Mouse (Mus musculus) stomach, embryonic 15.5 days (tissue): ENCODE results near the gene Vwa8. TPM values are rescaled to one million over a fixed set of nuclear protein-coding genes. Genes with fewer than 3 reads are reported as not detected.
"Not testable (repeated sequence)": the region's sequence is repeated elsewhere in the genome, so short reads cannot be mapped to it uniquely, and the experiment has no call there.

Experiments used
- ATAC-seq: fragments of 200-750 bp; cut with Nextera tagmentation; 2 replicates; pipeline ENCODE4 v1.8.0; 2017; ENCODE audit warnings: low read depth, moderate number of reproducible peaks, moderate TSS enrichment; ENCODE audit not compliant: insufficient read depth, low FRiP score
- H3K27ac ChIP-seq: fragments of 300-500 bp; sonication (generic); 2 replicates; pipeline ENCODE4 v1.5.1; 2015; ENCODE audit warnings: mild to moderate bottlenecking, inconsistent platforms
- H3K27me3 ChIP-seq: fragments of 300-500 bp; sonication (generic); replicated peaks from 2 replicates; pipeline ENCODE4 v1.6.1; 2015; ENCODE audit warnings: inconsistent platforms
- H3K36me3 ChIP-seq: fragments of 300-500 bp; sonication (generic); 2 replicates; pipeline ENCODE4 v1.6.1; 2015; ENCODE audit warnings: inconsistent platforms
- H3K4me1 ChIP-seq: fragments of 300-500 bp; sonication (generic); 2 replicates; pipeline ENCODE4 v1.6.1; 2015; ENCODE audit warnings: inconsistent platforms
- H3K4me2 ChIP-seq: fragments of 300-500 bp; sonication (generic); 2 replicates; pipeline ENCODE4 v1.6.1; 2015; ENCODE audit warnings: mild to moderate bottlenecking, inconsistent platforms
- H3K4me3 ChIP-seq: fragments of 300-500 bp; sonication (generic); replicated peaks from 2 replicates; pipeline ENCODE4 v1.5.1; 2015; ENCODE audit warnings: inconsistent platforms
- H3K9ac ChIP-seq: fragments of 300-500 bp; sonication (generic); 2 replicates; pipeline ENCODE4 v1.6.1; 2015; ENCODE audit warnings: inconsistent platforms
- H3K9me3 ChIP-seq: fragments of 300-500 bp; sonication (generic); 2 replicates; pipeline ENCODE4 v1.6.1; 2016; ENCODE audit warnings: inconsistent platforms
- WGBS: fragments of 180-500 bp; shearing (Covaris S2); methylation state at CpG from one replicate; pipeline ENCODE4 v1.1.7; 2015; 5-methylcytosine and 5-hydroxymethylcytosine counted together
- polyA plus RNA-seq: library from polyadenylated mRNA; unstranded; fragments of >200 nt; fragmentation: Nextera tagmentation; extraction: Ambion mirVana; gene quantifications from 2 replicates; pipeline ENCODE4 v1.2.1, GENCODE M21; 2015

Vwa8 gene
- polyA plus RNA-seq, 1 experiment from 2014 or later = 11.0 TPM

DNA sequence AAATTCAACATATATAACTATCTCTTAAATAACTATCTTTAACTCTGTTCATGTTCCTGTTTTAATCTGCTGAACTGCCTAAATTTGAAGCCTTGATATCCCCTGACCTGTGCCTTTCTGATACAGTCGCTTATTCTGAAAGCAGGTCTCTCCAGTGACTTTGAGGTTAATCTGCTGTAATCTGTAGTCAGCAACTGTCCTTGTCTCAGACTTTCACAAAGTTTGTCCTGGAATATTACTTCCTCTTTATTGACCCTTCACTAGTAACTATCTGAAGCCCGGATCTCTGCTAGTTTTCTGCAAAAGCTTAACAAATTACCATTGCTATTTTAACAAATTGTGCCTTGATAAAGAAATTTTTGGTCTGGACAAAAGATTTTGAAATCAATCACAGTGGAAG, 147.5 kb downstream of the Vwa8 start:
- no peaks in the 10 kb centered on the region for H3K27me3 ChIP-seq
- 89% methylated on average over 2 of the region's 2 CpGs for WGBS
- no peak for ATAC-seq
- no peaks in the 10 kb centered on the region for H3K9me3 ChIP-seq
- H3K27ac ChIP-seq = no peak overlapping the region
- H3K4me3 ChIP-seq = no peak overlapping the region
- H3K4me1 ChIP-seq = no peaks in the 10 kb centered on the region
- no peak overlapping the region for H3K4me2 ChIP-seq
- no peak overlapping the region for H3K9ac ChIP-seq
- H3K36me3 ChIP-seq = no peaks in the 10 kb centered on the region

DNA sequence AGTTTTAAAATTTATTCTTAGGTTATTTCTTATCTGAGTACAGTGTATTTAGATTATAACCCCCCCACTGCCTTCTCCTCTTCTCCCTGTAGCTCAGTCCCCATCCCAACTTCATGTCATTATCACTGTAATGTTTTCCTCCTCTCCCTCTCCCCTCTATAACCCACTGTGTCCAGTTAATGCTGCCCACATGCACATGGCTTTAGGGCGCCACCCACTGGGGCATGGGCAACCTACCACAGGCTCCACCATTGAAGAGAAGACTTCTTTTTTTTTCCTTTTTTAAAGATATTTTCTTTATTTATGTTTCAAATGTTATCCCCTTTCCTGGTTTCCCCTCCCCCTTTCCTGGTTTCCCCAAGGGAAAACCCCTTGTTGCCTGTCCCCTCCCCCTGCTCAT, 154.7 kb downstream of the Vwa8 start:
- no peak overlapping the region for H3K4me3 ChIP-seq
- H3K4me2 ChIP-seq = no peak overlapping the region
- H3K27ac ChIP-seq = no peak overlapping the region
- ATAC-seq = no peak
- no peaks in the 10 kb centered on the region for H3K27me3 ChIP-seq
- WGBS = 74% methylated on average over 1 of the region's 1 CpGs
- no peak overlapping the region for H3K9ac ChIP-seq
- no peaks in the 10 kb centered on the region for H3K9me3 ChIP-seq
- no peaks in the 10 kb centered on the region for H3K4me1 ChIP-seq
- H3K36me3 ChIP-seq = no peaks in the 10 kb centered on the region

DNA sequence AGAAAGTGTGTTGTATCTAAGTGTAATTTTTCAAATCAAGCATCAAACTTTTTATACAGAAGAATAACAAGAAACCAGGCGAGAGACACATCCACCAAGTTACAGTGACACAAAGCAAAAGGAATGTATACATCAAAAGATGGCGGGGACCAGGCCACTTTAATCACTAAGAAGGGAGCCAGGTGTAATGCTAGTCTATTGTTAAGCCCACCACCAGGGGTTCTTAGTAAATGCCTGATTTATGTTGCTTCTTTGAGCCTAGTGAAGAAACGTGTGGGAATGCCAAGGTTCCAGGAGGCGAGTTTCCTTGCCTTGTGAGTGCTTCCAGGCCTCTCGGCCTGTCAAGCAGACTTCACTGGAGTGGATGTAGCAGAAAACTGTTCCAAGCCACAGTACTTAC, 168.9 kb downstream of the Vwa8 start:
- H3K36me3 ChIP-seq, H3K4me3 ChIP-seq: not testable (repeated sequence)
- WGBS = 77% methylated on average over 5 of the region's 5 CpGs

DNA sequence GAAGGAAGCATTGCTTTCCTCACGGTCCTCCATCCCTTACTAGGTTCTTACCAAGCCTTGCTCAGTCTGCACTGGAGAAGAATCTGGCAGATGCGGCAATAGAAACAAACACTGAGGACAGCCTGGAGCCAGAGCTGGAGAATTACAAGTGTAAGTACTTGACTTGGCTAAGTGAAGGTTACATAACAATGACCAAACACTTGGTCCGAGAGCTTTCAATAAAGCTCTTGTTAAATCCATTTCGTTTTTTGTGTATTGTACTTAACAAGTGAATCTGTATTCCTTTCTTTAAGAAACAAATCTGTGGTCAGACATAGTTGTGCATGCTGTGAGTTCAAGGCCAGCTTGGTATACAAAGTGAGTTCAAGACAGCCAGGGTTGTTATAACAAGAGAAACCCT, 169.7 kb downstream of the Vwa8 start:
- Histone ChIP-seq H3K36me3 (no peaks in the 10 kb centered on the region), H3K4me1 (no peaks in the 10 kb centered on the region), H3K4me2 (no peak overlapping the region), H3K27ac (no peak overlapping the region), H3K9ac (no peak overlapping the region), H3K4me3 (no peak overlapping the region), H3K27me3 (no peaks in the 10 kb centered on the region), H3K9me3 (no peaks in the 10 kb centered on the region)
- no peak for ATAC-seq
- 77% methylated on average over 4 of the region's 4 CpGs for WGBS

More for the DNA sequence above, 168.9 kb downstream of the Vwa8 start:
- not testable (repeated sequence) for H3K27me3 ChIP-seq, H3K4me1 ChIP-seq, H3K4me2 ChIP-seq, ATAC-seq, H3K27ac ChIP-seq, H3K9me3 ChIP-seq, H3K9ac ChIP-seq

- H3K27ac ChIP-seq = no peak overlapping the region
- ATAC-seq = no peak
- no peaks in the 10 kb centered on the region for H3K9me3 ChIP-seq
- H3K27me3 ChIP-seq = no peaks in the 10 kb centered on the region
- H3K4me1 ChIP-seq = no peaks in the 10 kb centered on the region
- no peak overlapping the region for H3K4me3 ChIP-seq
- 66% methylated on average over 7 of the region's 7 CpGs for WGBS
- no peak overlapping the region for H3K4me2 ChIP-seq
- H3K36me3 ChIP-seq = no peaks in the 10 kb centered on the region
- no peak overlapping the region for H3K9ac ChIP-seq
These were observed 172.9 kb downstream of the Vwa8 start for GRCm38 (mm10) chr14:79021725-79022124.

DNA sequence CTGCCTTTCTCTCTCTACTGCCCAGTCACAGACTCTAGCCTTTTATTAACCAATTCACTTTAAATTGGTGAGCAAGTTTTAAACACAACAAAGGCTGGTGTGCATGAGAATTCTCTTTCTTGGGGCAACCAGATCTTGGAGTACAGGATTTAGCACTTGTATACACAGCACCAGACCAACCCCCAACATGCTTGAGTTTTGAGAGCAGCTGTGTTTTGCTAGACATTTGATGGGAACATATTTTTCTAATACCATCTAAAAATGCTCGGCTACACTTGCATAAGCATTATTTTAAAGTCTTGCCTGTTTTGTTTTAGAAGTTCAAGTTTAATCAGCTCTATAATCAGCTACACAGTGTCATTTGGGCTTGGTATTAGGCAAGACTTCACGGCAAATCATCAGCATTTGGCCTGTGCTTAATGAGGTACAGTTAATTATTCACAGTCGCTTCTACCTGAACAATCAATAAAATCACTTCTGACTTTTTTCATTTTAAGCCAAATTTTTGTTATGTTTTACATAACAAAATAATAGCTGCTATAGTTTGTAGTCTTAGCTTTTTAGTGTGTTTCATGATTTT, 180.2 kb downstream of the Vwa8 start:
- Histone ChIP-seq H3K27ac (no peak overlapping the region), H3K9ac (no peak overlapping the region), H3K4me3 (no peak overlapping the region), H3K4me2 (no peak overlapping the region), H3K4me1 (peaks cover 4% of the 10 kb centered on the region; the same call in 1 of the 2 replicates), H3K9me3 (no peaks in the 10 kb centered on the region), H3K27me3 (no peaks in the 10 kb centered on the region), H3K36me3 (no peaks in the 10 kb centered on the region)
- 65% methylated on average over 3 of the region's 3 CpGs for WGBS
- ATAC-seq = no peak

DNA sequence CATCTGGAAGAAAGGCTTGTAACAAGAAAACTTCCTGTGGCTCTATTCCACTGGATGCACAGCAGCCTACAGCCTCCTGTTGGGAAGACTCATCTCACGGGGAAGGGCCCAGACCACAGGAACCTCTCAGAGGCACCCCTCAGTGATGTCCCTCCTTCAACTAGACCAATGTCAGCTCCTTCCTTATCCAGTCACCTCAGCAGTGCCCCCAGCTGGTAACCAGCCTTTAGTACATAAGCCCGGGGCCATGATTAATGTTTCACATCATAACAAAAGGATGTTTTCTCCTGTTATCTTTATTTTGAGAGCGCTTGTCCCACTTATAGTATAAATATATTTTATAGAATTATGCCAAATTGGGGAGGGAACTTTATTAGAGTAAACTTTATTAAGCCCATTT, 181.9 kb downstream of the Vwa8 start:
- Histone ChIP-seq H3K27me3 (no peaks in the 10 kb centered on the region), H3K9me3 (no peaks in the 10 kb centered on the region), H3K9ac (no peak overlapping the region), H3K4me1 (peaks cover 4% of the 10 kb centered on the region; the same call in 1 of the 2 replicates), H3K36me3 (no peaks in the 10 kb centered on the region), H3K27ac (no peak overlapping the region), H3K4me2 (no peak overlapping the region), H3K4me3 (no peak overlapping the region)
- ATAC-seq = no peak
- WGBS = 89% methylated on average over 3 of the region's 3 CpGs

GRCm38 (mm10) chr14:79031230-79031740, 182.4 kb downstream of the Vwa8 start:
- no peaks in the 10 kb centered on the region for H3K36me3 ChIP-seq
- whole genome bisulfite sequencing = 90% methylated on average over 8 of the region's 8 CpGs
- no peak overlapping the region for H3K4me2 ChIP-seq
- ATAC-seq = no peak
- H3K27me3 ChIP-seq = no peaks in the 10 kb centered on the region
- H3K9ac ChIP-seq = no peak overlapping the region
- H3K9me3 ChIP-seq = no peaks in the 10 kb centered on the region
- H3K27ac ChIP-seq = no peak overlapping the region
- peaks cover 4% of the 10 kb centered on the region; the same call in 1 of the 2 replicates for H3K4me1 ChIP-seq
- H3K4me3 ChIP-seq = no peak overlapping the region

GRCm38 (mm10) chr14:79033396-79033795, 184.5 kb downstream of the Vwa8 start:
- Histone ChIP-seq H3K36me3 (no peaks in the 10 kb centered on the region), H3K9me3 (no peaks in the 10 kb centered on the region), H3K9ac (no peak overlapping the region), H3K4me1 (peaks cover 4% of the 10 kb centered on the region; the same call in 1 of the 2 replicates), H3K4me3 (no peak overlapping the region), H3K4me2 (no peak overlapping the region), H3K27ac (no peak overlapping the region), H3K27me3 (no peaks in the 10 kb centered on the region)
- 45% methylated on average over 6 of the region's 6 CpGs for WGBS
- no peak for ATAC-seq

DNA sequence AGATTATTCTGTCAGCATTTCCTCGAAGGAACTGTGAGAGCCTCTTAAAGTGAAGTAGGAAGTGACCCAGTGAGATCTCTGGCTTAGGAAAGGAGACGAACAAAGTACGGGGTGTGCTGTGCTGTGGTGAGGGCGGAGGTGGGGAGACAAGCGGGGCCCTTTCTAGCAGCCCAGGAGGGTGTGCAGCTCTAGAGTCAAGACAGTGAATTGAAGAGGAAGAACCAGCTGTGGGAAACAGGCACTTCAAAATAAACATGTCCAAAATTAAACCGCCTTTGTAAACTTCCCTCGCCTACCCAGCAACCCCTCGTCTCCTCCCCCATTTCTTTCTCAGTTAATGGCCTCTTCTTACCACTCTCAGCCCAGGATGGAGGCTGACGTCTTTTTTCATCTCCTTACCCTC, 185.7 kb downstream of the Vwa8 start:
- Histone ChIP-seq H3K9me3 (no peaks in the 10 kb centered on the region), H3K4me2 (no peak overlapping the region), H3K9ac (no peak overlapping the region), H3K27me3 (no peaks in the 10 kb centered on the region), H3K4me3 (no peak overlapping the region), H3K36me3 (no peaks in the 10 kb centered on the region), H3K27ac (peak overlapping the region; percentile 66), H3K4me1 (peaks cover 4% of the 10 kb centered on the region; the same call in 1 of the 2 replicates)
- peak; percentile 50; the same call in 1 of the 2 replicates for ATAC-seq
- WGBS = 35% methylated on average over 9 of the region's 9 CpGs

GRCm38 (mm10) chr14:79035575-79035974, 186.7 kb downstream of the Vwa8 start:
- H3K36me3 ChIP-seq = no peaks in the 10 kb centered on the region
- H3K4me2 ChIP-seq = no peak overlapping the region
- no peak overlapping the region for H3K9ac ChIP-seq
- H3K4me1 ChIP-seq = peaks cover 4% of the 10 kb centered on the region; the same call in 1 of the 2 replicates
- H3K27me3 ChIP-seq = no peaks in the 10 kb centered on the region
- no peak for ATAC-seq
- no peak overlapping the region for H3K4me3 ChIP-seq
- WGBS = 88% methylated on average over 9 of the region's 9 CpGs
- H3K27ac ChIP-seq = no peak overlapping the region
- H3K9me3 ChIP-seq = no peaks in the 10 kb centered on the region

GRCm38 (mm10) chr14:79047186-79047585, 198.3 kb downstream of the Vwa8 start:
- no peak overlapping the region for H3K27ac ChIP-seq
- H3K4me1 ChIP-seq = no peaks in the 10 kb centered on the region
- no peaks in the 10 kb centered on the region for H3K27me3 ChIP-seq
- no peak overlapping the region for H3K4me3 ChIP-seq
- ATAC-seq = no peak
- no peaks in the 10 kb centered on the region for H3K36me3 ChIP-seq
- no peak overlapping the region for H3K4me2 ChIP-seq
- H3K9ac ChIP-seq = no peak overlapping the region
- 56% methylated on average over 2 of the region's 2 CpGs for WGBS
- no peaks in the 10 kb centered on the region for H3K9me3 ChIP-seq

GRCm38 (mm10) chr14:79047956-79048355, 199.1 kb downstream of the Vwa8 start:
- no peaks in the 10 kb centered on the region for H3K4me1 ChIP-seq
- no peak overlapping the region for H3K27ac ChIP-seq
- H3K36me3 ChIP-seq = no peaks in the 10 kb centered on the region
- WGBS = 75% methylated on average over 6 of the region's 6 CpGs
- no peak for ATAC-seq
- H3K9ac ChIP-seq = no peak overlapping the region
- H3K4me3 ChIP-seq = no peak overlapping the region
- H3K27me3 ChIP-seq = no peaks in the 10 kb centered on the region
- no peaks in the 10 kb centered on the region for H3K9me3 ChIP-seq
- H3K4me2 ChIP-seq = no peak overlapping the region
